Mouse (Mus musculus): Measurements from ENCODE around the gene Ppef2.

GRCm38 (mm10) chr5:92252797-92253343, 3.2 kb downstream of the Ppef2 start:
- TF ChIP-seq POLR2A (IDR thresholded peaks at IDR 0.05; ENCODE audit: borderline replicate concordance, extremely low read depth, low read depth, low read length), result no peak
- TF ChIP-seq CTCF (IDR thresholded peaks at IDR 0.05; ENCODE audit: insufficient read depth, low read length), result peak; percentile 27; the same call in 1 of the 2 replicates
